Mouse (Mus musculus) activated CD4-positive, CD25-positive, alpha-beta regulatory T cell, adult 4 months (primary cell): Measurements from ENCODE around the gene Ggta1. TPM values are rescaled to one million over a fixed set of nuclear protein-coding genes. Genes with fewer than 3 reads are reported as not detected.

ENCODE experiments used
- ATAC-seq: one replicate; pipeline ENCODE4 v1.8.0; 2017
- polyA plus RNA-seq, 2 experiments: library from polyadenylated mRNA; unstranded; fragments of 100-300 nt; shearing (Covaris generic); gene quantifications; one replicate each; pipeline ENCODE4 v1.2.1; 2017

The Ggta1 gene
- polyA plus RNA-seq, 2 experiments from 2014 or later, result 19.3 to 23.3 TPM

GRCm38 (mm10) chr2:35398184-35398828 is 64.7 kb downstream of the Ggta1 start:
- ATAC-seq, result no peak

- ATAC-seq, result peak; percentile 85
These were observed 65.3 kb downstream of the Ggta1 start for GRCm38 (mm10) chr2:35397590-35398173.

DNA sequence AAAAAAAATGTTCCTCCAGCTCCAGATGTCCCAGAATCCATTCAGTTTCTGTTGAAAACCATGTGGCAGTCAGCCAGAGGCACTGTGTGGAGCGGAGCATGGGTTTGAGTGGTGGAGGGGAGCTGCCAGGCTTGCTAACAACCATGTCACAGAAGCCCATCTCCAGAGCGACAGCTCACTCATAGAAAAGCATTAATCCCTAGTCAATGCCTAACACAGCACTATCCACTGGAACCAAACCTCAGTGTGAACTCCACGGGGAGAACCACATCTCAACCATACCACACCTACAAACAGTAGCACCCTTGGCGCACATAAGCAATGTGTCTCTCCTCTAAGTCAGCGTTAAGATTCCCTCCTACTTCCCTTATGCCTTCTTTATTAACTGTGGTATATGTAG is 65.9 kb downstream of the Ggta1 start, which contains the start of gene 4930402F06Rik:
Gene 4930402F06Rik (minus strand): TSS at position 80 of the 400 bp plus-strand sequence.
- no peak for ATAC-seq

- ATAC-seq, result no peak
These were observed 77.6 kb downstream of the Ggta1 start for GRCm38 (mm10) chr2:35385441-35385871.

- ATAC-seq, result no peak
These were observed 83.7 kb downstream of the Ggta1 start for GRCm38 (mm10) chr2:35379306-35379705.

GRCm38 (mm10) chr2:35377600-35377999 is 85.4 kb downstream of the Ggta1 start:
- ATAC-seq, result no peak

DNA sequence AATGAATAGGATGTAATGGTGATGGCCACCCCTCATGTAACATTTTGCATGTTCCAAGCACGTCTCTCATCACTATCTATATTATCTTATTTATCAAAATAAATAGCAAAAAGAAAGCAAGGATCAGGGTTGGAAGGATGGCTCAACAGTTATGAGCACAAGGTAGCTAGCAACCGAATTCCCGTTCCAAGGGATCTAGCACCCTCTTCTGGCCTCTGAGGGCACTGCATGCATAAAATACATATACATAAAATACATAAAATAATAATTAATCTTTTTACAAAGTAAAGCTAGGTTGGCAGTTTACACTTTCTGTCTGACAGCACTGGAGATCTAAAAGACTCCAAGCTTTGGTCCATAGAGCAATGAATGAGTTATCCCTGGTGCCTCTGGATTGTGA is 90.0 kb downstream of the Ggta1 start:
- no peak for ATAC-seq

DNA sequence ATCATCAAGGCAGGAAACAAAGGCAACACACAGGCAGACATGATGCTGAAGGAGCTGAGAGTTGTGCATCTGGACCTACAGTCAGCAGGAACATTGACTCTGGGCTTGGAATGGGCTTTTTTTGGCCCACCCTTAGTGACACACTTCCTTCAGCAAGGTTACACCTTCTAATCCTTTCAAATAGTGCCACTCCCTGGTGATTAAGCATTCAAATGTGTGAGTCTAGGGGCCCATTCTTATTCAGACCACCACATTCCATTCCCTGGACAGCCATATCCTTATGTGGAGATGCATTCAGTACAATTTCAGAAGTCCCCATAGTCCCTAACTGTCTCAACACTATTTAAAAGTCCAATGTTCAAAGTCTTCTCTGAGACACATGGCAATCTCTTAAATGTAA is 92.3 kb downstream of the Ggta1 start:
- ATAC-seq, result no peak

DNA sequence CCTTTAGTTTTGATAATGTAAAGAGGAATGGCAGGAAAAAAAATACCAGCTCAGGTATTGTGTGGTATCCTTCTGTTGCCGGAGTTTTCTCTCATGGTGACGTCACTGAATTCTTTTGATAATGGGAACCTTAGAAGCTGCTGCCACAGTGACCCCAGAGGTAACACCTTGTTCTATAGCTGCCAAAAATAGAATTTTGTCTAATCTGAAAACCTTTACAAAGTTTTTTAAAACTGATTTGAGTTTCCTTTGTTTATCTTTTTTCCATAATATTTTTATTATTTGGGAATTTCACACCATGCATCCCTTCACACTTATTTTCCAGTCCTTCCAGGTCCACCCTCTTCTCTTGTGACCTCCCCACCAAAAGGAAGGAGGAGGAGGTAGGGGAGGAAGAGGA is 95.4 kb downstream of the Ggta1 start, which contains the start of gene 4930568D16Rik:
Gene 4930568D16Rik (minus strand): TSS at position 101 of the 400 bp plus-strand sequence.
- no peak for ATAC-seq

Other genes with a start within 250 kb of the Ggta1 start
- 10 to 100 TPM; 27.2 to 28.3 TPM for gene Gsn, start 206.9 kb downstream of the Ggta1 start, polyA plus RNA-seq
- 1 to 10 TPM; 2.7 to 4.0 TPM for gene Stom, start 126.3 kb downstream of the Ggta1 start, polyA plus RNA-seq
- not detected for gene 4930568D16Rik, start 95.5 kb downstream of the Ggta1 start, polyA plus RNA-seq
- gene 4930402F06Rik, start 66.1 kb downstream of the Ggta1 start, polyA plus RNA-seq, result not detected
- under 1 TPM; 0.26 to 0.68 TPM for gene Dab2ip, start 95.0 kb upstream of the Ggta1 start, polyA plus RNA-seq